ENCODE assay signal across 31 mouse cellular contexts in the genomic region with DNA sequence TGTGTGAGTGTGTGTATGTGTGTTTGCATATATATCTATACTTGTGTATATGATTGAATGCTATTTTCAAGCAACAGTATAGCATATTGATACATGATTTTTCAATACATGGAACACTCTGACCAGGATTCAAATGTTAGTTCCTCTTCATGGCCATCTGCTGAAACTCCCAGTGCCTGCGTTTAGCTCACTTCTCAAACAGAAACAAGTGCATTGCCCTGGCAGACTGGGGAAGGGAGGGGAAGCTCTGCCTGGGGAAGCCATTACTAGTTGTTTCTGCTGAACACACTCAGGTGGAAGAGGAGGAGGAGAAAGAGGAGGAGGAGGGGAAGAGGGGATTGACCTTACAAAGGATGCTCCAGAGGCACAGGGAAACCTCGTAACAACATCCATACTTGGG. TPM values are rescaled to one million over a fixed set of nuclear protein-coding genes. Genes with fewer than 3 reads are reported as not detected.
A peak's percentile ranks its signal among the peaks of the same experiment; 100 is the strongest.
DNase-seq lines count a peak whose midpoint lies in the region; ATAC-seq and TF ChIP-seq lines count a peak whose summit lies in the region.
"Had no signal": no experiment of that assay in that cellular context is flagged by ENCODE, and none has a peak within 500 bp of the region (broad histone marks: within the 10 kb centered on the region; RNA-seq: fewer than 3 reads in every experiment).

No protein-coding gene starts in this region.

- intact Hi-C loops in gastrocnemius, adult 2 months (cut with DNase I) = no loop called here
- intact Hi-C loops in gastrocnemius, postnatal 14 days (cut with DNase I; ENCODE audit: low total_unique reads) = no loop called here

- H3K9ac ChIP-seq in CH12.LX (ENCODE audit: insufficient read depth, low read depth) = no peak overlapping the region
- H3K9ac ChIP-seq in lung, postnatal 0 days (replicated peaks; ENCODE audit: low read depth) = no peak overlapping the region
- H3K9ac ChIP-seq: embryonic facial prominence, embryonic 13.5 days; forebrain, embryonic 12.5 days; forebrain, embryonic 15.5 days; heart, embryonic 12.5 days; heart, embryonic 15.5 days; hindbrain, embryonic 14.5 days; intestine, embryonic 15.5 days had no signal

- TF ChIP-seq EP300 in CH12.LX (IDR thresholded peaks at IDR 0.05; ENCODE audit: low read length) = no peak
- TF ChIP-seq EP300 in lung, postnatal 0 days (IDR thresholded peaks at IDR 0.05) = no peak

- dilution Hi-C loops in CH12.LX (cut with MboI; ENCODE audit: extremely low pct_ligation_motif_present, extremely low pct_unique_long_range_greater_than_20kb, low sequenced_read_pairs) = no loop called here

- in situ Hi-C loops in CH12.LX (cut with MboI; ENCODE audit: low pct_ligation_motif_present, low pct_unique_long_range_greater_than_20kb, low sequenced_read_pairs) = no loop called here

- no peak for ATAC-seq in lung, postnatal 0 days
- ATAC-seq: forebrain, embryonic 15.5 days; hindbrain, postnatal 0 days; intestine, embryonic 15.5 days had no signal

- TF ChIP-seq CTCF in gastrocnemius, adult 2 months (IDR thresholded peaks at IDR 0.05) = no peak
- TF ChIP-seq CTCF in layer of hippocampus, adult 2 months (conservative IDR thresholded peaks at IDR 0.05) = no peak
- no peak for TF ChIP-seq CTCF in CH12.LX (conservative IDR thresholded peaks at IDR 0.05 in 1 of 2, IDR thresholded peaks at IDR 0.05 in 1 of 2; ENCODE audit: low read depth in 2 of 2, low read length in 2 of 2)
- no peak for TF ChIP-seq CTCF in lung, postnatal 0 days (IDR thresholded peaks at IDR 0.05)

- H3K4me1 ChIP-seq in CH12.LX (ENCODE audit: control insufficient read depth in 1 of 2, insufficient read depth in 2 of 2) = peaks cover 4 to 14% of the 10 kb centered on the region in 2 experiments; a peak in 3 of 4 replicates
- H3K4me1 ChIP-seq in lung, postnatal 0 days (ENCODE audit: insufficient read depth, low read depth, low read length) = peaks cover 7% of the 10 kb centered on the region; the same call in 1 of the 2 replicates

- H3K4me3 ChIP-seq in gastrocnemius, adult 2 months = no peak overlapping the region
- H3K4me3 ChIP-seq in layer of hippocampus, adult 2 months = no peak overlapping the region
- no peak overlapping the region for H3K4me3 ChIP-seq in CH12.LX (replicated peaks in 1 of 3; ENCODE audit: low read depth in 2 of 3, low read length in 2 of 3, poor library complexity in 1 of 3)
- no peak overlapping the region for H3K4me3 ChIP-seq in lung, postnatal 0 days (ENCODE audit: low read depth, low read length)
- H3K4me3 ChIP-seq: embryonic facial prominence, embryonic 10.5 days; embryonic facial prominence, embryonic 13.5 days; erythroblast, embryonic 14.5 days; forebrain, embryonic 12.5 days; forebrain, embryonic 15.5 days; heart, embryonic 12.5 days; heart, embryonic 15.5 days; intestine, embryonic 15.5 days had no signal

- no peaks in the 10 kb centered on the region for H3K9me3 ChIP-seq in CH12.LX (replicated peaks; ENCODE audit: low read length)
- H3K9me3 ChIP-seq in lung, postnatal 0 days (ENCODE audit: low read length) = no peaks in the 10 kb centered on the region
- H3K9me3 ChIP-seq: embryonic facial prominence, embryonic 10.5 days; embryonic facial prominence, embryonic 13.5 days; forebrain, embryonic 12.5 days; forebrain, embryonic 15.5 days; heart, embryonic 12.5 days; heart, embryonic 15.5 days; intestine, embryonic 15.5 days had no signal

- H3K79me2 ChIP-seq in CH12.LX (replicated peaks; ENCODE audit: control insufficient read depth, extremely low read depth, insufficient read depth, poor library complexity, severe bottlenecking) = no peaks in the 10 kb centered on the region

- H3K27ac ChIP-seq in gastrocnemius, adult 2 months = peak overlapping the region; percentile 38; the same call in 1 of the 2 replicates
- peak overlapping the region; percentile 18; the same call in 1 of the 2 replicates for H3K27ac ChIP-seq in layer of hippocampus, adult 2 months
- H3K27ac ChIP-seq in CH12.LX (ENCODE audit: insufficient read depth, low read depth) = no peak overlapping the region
- H3K27ac ChIP-seq in lung, postnatal 0 days (ENCODE audit: low read length) = no peak overlapping the region
- H3K27ac ChIP-seq: embryonic facial prominence, embryonic 10.5 days; embryonic facial prominence, embryonic 13.5 days; forebrain, embryonic 12.5 days; forebrain, embryonic 15.5 days; heart, embryonic 15.5 days; hindbrain, embryonic 14.5 days; hindbrain, postnatal 0 days; intestine, embryonic 15.5 days had no signal

- TF ChIP-seq RAD21 in CH12.LX (IDR thresholded peaks at IDR 0.05; ENCODE audit: low read depth, low read length) = no peak

- no peak for TF ChIP-seq POLR2A in CH12.LX (IDR thresholded peaks at IDR 0.05; ENCODE audit: low read depth, low read length)

- DNase-seq in gastrocnemius, adult 2 months = no peak
- DNase-seq in gastrocnemius, postnatal 14 days = no peak
- no peak for DNase-seq in layer of hippocampus, adult 2 months (ENCODE audit: low spot score in 2 of 2)
- no peak for DNase-seq in layer of hippocampus, adult 11-12 months (ENCODE audit: low spot score)
- peak; percentile 12 for DNase-seq in CH12.LX (ENCODE audit: extremely low read depth)
- DNase-seq in lung, postnatal 0 days (ENCODE audit: low spot score) = no peak
- no peak for DNase-seq in urinary bladder, postnatal 25 days (ENCODE audit: low spot score)
- DNase-seq: adrenal gland, adult 8-10 months; adrenal gland, postnatal 25 days; cerebellum, adult 18-20 months; cerebellum, adult 9-10 months; cerebellum, postnatal 36 days; embryo, embryonic 11 days; gastrocnemius, postnatal 10 days; heart, adult 18-20 months; heart, postnatal 10 days; heart, postnatal 4 days had no signal

- H3K4me2 ChIP-seq in CH12.LX (ENCODE audit: insufficient read depth, low read depth, poor library complexity, severe bottlenecking) = no peak overlapping the region
- no peak overlapping the region for H3K4me2 ChIP-seq in lung, postnatal 0 days (replicated peaks; ENCODE audit: low read depth, low read length)
- H3K4me2 ChIP-seq: embryonic facial prominence, embryonic 13.5 days; forebrain, embryonic 12.5 days; forebrain, embryonic 15.5 days; heart, embryonic 12.5 days; heart, embryonic 15.5 days; hindbrain, embryonic 14.5 days; intestine, embryonic 15.5 days had no signal

- 78% methylated on average over 2 of the region's 2 CpGs for WGBS in lung, postnatal 0 days

- no peaks in the 10 kb centered on the region for H3K36me3 ChIP-seq in CH12.LX (replicated peaks in 1 of 2; ENCODE audit: control insufficient read depth in 1 of 2, insufficient read depth in 1 of 2, low read length in 1 of 2)
- no peaks in the 10 kb centered on the region for H3K36me3 ChIP-seq in lung, postnatal 0 days (ENCODE audit: insufficient read depth, low read length)
- H3K36me3 ChIP-seq: embryonic facial prominence, embryonic 10.5 days; embryonic facial prominence, embryonic 13.5 days; forebrain, embryonic 12.5 days; forebrain, embryonic 15.5 days; heart, embryonic 12.5 days; heart, embryonic 15.5 days; intestine, embryonic 15.5 days had no signal

- no peaks in the 10 kb centered on the region for H3K27me3 ChIP-seq in CH12.LX (replicated peaks)
- H3K27me3 ChIP-seq in lung, postnatal 0 days (replicated peaks; ENCODE audit: insufficient read depth, low read length) = no peaks in the 10 kb centered on the region
- H3K27me3 ChIP-seq: embryonic facial prominence, embryonic 13.5 days; forebrain, embryonic 12.5 days; forebrain, embryonic 15.5 days; heart, embryonic 15.5 days; intestine, embryonic 15.5 days had no signal

TF ChIP-seq in CH12.LX, 34 proteins besides CTCF, POLR2A, EP300 and RAD21:
- TF ChIP-seq E2F4 (IDR thresholded peaks at IDR 0.05; ENCODE audit: insufficient replicate concordance, low read depth, low read length) (no peak), TCF12 (IDR thresholded peaks at IDR 0.05; ENCODE audit: low read depth, low read length) (no peak), ZNF384 (IDR thresholded peaks at IDR 0.05; ENCODE audit: low read depth, low read length) (no peak), USF1 (IDR thresholded peaks at IDR 0.05; ENCODE audit: low read depth, low read length) (no peak), POLR2AphosphoS2 (IDR thresholded peaks at IDR 0.05; ENCODE audit: low read depth, low read length) (no peak), JUN (IDR thresholded peaks at IDR 0.05; ENCODE audit: insufficient read depth, low read depth, low read length) (no peak), KAT2A (IDR thresholded peaks at IDR 0.05; ENCODE audit: insufficient replicate concordance, low read length) (no peak), ZMIZ1 (IDR thresholded peaks at IDR 0.05; ENCODE audit: low read depth, low read length) (no peak), CHD1 (IDR thresholded peaks at IDR 0.05; ENCODE audit: low read depth, low read length) (no peak), GABPA (IDR thresholded peaks at IDR 0.05; ENCODE audit: insufficient replicate concordance, low read depth, low read length) (no peak)

RNA-seq across cellular contexts. Expression of a gene that starts 3.5 kb away (rescaled TPM):
- 1 to 10 TPM; 1.4 to 1.8 TPM for total RNA-seq in gastrocnemius, adult 2 months (2021)
- total RNA-seq in gastrocnemius, postnatal 14 days (2021) = 1 to 10 TPM; 4.2 to 6.6 TPM
- total RNA-seq in layer of hippocampus, adult 2 months (2021) = 10 to 100 TPM; 67.3 to 70.3 TPM
- total RNA-seq in CH12.LX (2012; rRNA removed) (50.5 and 62.1 TPM in 2 replicates), CH12.LX (2014; rRNA removed) (55.5 and 57.1 TPM in 2 replicates)
- 38.9 and 39.8 TPM in 2 replicates for polyA plus RNA-seq in CH12.LX (2012; ENCODE audit: insufficient read length, low read depth)
- 7.9 and 8.0 TPM in 2 replicates for polyA plus RNA-seq in lung, postnatal 0 days (2015; fragmentation: Nextera tagmentation; extraction: Ambion mirVana)
- polyA plus RNA-seq: C2C12 had no signal

RNA-seq across cellular contexts. Expression of a gene that starts 52.7 kb away (rescaled TPM):
- total RNA-seq in gastrocnemius, adult 2 months (2021) = not detected
- total RNA-seq in gastrocnemius, postnatal 14 days (2021) = not detected
- 1 to 10 TPM; 1.3 to 2.5 TPM for total RNA-seq in layer of hippocampus, adult 2 months (2021)
- 0.08 TPM in 1 of 2 replicates, not detected in the other for total RNA-seq in CH12.LX (2012; rRNA removed)
- 0.42 TPM in 1 of 2 replicates, not detected in the other for total RNA-seq in CH12.LX (2014; rRNA removed)
- polyA plus RNA-seq in CH12.LX (2012; ENCODE audit: insufficient read length, low read depth) = 0.17 TPM in 1 of 2 replicates, not detected in the other
- polyA plus RNA-seq in lung, postnatal 0 days (2015; fragmentation: Nextera tagmentation; extraction: Ambion mirVana) = 6.8 and 10.4 TPM in 2 replicates
- total RNA-seq: gastrocnemius, postnatal 10 days; gastrocnemius, postnatal 4 days; heart, adult 18-20 months; heart, postnatal 10 days had no signal
- polyA plus RNA-seq: activated CD4-positive, CD25-positive, alpha-beta regulatory T cell, adult 4 months; C2C12; CD4-positive, CD25-positive, alpha-beta regulatory T cell, adult 4 months; erythroblast, embryonic 14.5 days had no signal

Comparison
In these comparisons a context has a peak if more than half of its experiments do, and no peak if none do; other contexts are left out.
1. H3K27ac ChIP-seq: peak in gastrocnemius, adult 2 months (single experiment) and layer of hippocampus, adult 2 months (single experiment); none in CH12.LX (single experiment) and lung, postnatal 0 days (single experiment).
2. RNA of a gene that starts 3.5 kb away (total RNA-seq): 67.3 to 70.3 TPM in layer of hippocampus, adult 2 months and 50.5 to 62.1 TPM in CH12.LX; 4.2 to 6.6 TPM in gastrocnemius, postnatal 14 days and 1.4 to 1.8 TPM in gastrocnemius, adult 2 months; every median in the first group is over 4 times any median in the second.